Mouse (Mus musculus) cerebellum, adult 2 months (tissue): Measurements from ENCODE around the gene Pibf1.

Experiments used
- CTCF ChIP-seq: fragments of 200-500 bp; IDR thresholded peaks from 2 replicates; pipeline ENCODE4 v1.5.1; 2011; ENCODE audit warnings: low read depth, mild to moderate bottlenecking, control low read depth, low read length, moderate library complexity, borderline replicate concordance; ENCODE audit not compliant: insufficient read depth
- POLR2A ChIP-seq: fragments of 200-500 bp; IDR thresholded peaks from 2 replicates; pipeline ENCODE4 v1.6.1; 2011; ENCODE audit warnings: low read length, control low read depth, borderline replicate concordance; ENCODE audit not compliant: insufficient read depth

GRCm38 (mm10) chr14:99129050-99129449 lies 29.8 kb downstream of the Pibf1 start:
- TF ChIP-seq CTCF (no peak), POLR2A (no peak)
